Mouse (Mus musculus) central nervous system, embryonic 18 days (tissue): ENCODE data around the gene Ppp1r3e. TPM values are rescaled to one million over a fixed set of nuclear protein-coding genes. Genes with fewer than 3 reads are reported as not detected.

ENCODE experiments used
- polyA plus RNA-seq: library from polyadenylated mRNA; depleted of rRNA; stranded (reverse); fragments of >200 nt; gene quantifications from 2 replicates; pipeline ENCODE4 v1.2.3, GENCODE M21; 2012; rRNA removed

The Ppp1r3e gene
- polyA plus RNA-seq, result 25.1 and 26.0 TPM in 2 replicates

GRCm38 (mm10) chr14:54877048-54877715 lies at the start of gene Ppp1r3e:
Gene Ppp1r3e, minus strand, starts transcription at chr14:54877550.

GRCm38 (mm10) chr14:54925349-54926342 lies 48.3 kb upstream of the Ppp1r3e start, which contains the start of gene Efs:
Gene Efs, minus strand, starts transcription at chr14:54926126.

GRCm38 (mm10) chr14:54912886-54913285 lies 35.5 kb upstream of the Ppp1r3e start, which contains the start of gene Slc22a17:
Gene Slc22a17, minus strand, starts transcription at chr14:54913132.

GRCm38 (mm10) chr14:54892200-54892599 lies 14.8 kb upstream of the Ppp1r3e start, which contains the start of gene Pabpn1:
Gene Pabpn1, plus strand, starts transcription at chr14:54892500.

GRCm38 (mm10) chr14:54883154-54884021 lies 6.0 kb upstream of the Ppp1r3e start, which contains the start of the genes Bcl2l2 and Gm20521:
Gene Bcl2l2, plus strand, starts transcription at chr14:54883377.
Gene Gm20521, plus strand, starts transcription at chr14:54883441.

GRCm38 (mm10) chr14:54870861-54871260 lies 6.5 kb downstream of the Ppp1r3e start, which contains the start of gene Homez:
Gene Homez, minus strand, starts transcription at chr14:54870961.

Other genes starting within 250 kb of the Ppp1r3e start
- gene Gm17606, start 236.6 kb downstream of the Ppp1r3e start, polyA plus RNA-seq, result not detected in 2 replicates
- 39.6 and 45.5 TPM in 2 replicates for gene Cdh24, start 236.2 kb downstream of the Ppp1r3e start, polyA plus RNA-seq
- 63.9 and 64.6 TPM in 2 replicates for gene 1700123O20Rik, start 191.3 kb downstream of the Ppp1r3e start, polyA plus RNA-seq
- 225 and 264 TPM in 2 replicates for gene Acin1, start 190.6 kb downstream of the Ppp1r3e start, polyA plus RNA-seq
- gene Gm29776, start 178.7 kb downstream of the Ppp1r3e start, polyA plus RNA-seq, result 0.10 and 0.12 TPM in 2 replicates
- 0.06 and 0.11 TPM in 2 replicates for gene Cebpe, start 165.4 kb downstream of the Ppp1r3e start, polyA plus RNA-seq
- 14.4 and 15.7 TPM in 2 replicates for gene Slc7a8, start 95.6 kb downstream of the Ppp1r3e start, polyA plus RNA-seq
- gene Rnf212b, start 63.4 kb downstream of the Ppp1r3e start, polyA plus RNA-seq, result 0.08 TPM in 1 of 2 replicates, not detected in the other
- 6.2 and 8.5 TPM in 2 replicates for gene Homez, start 6.6 kb downstream of the Ppp1r3e start, polyA plus RNA-seq
- gene Bcl2l2, start 5.8 kb upstream of the Ppp1r3e start, polyA plus RNA-seq, result 44.3 and 49.5 TPM in 2 replicates
- 0.26 and 0.39 TPM in 2 replicates for gene Gm20521, start 5.9 kb upstream of the Ppp1r3e start, polyA plus RNA-seq
- 602 and 626 TPM in 2 replicates for gene Pabpn1, start 14.9 kb upstream of the Ppp1r3e start, polyA plus RNA-seq
- 621 and 624 TPM in 2 replicates for gene Slc22a17, start 35.6 kb upstream of the Ppp1r3e start, polyA plus RNA-seq
- 18.4 and 20.5 TPM in 2 replicates for gene Efs, start 48.6 kb upstream of the Ppp1r3e start, polyA plus RNA-seq
- 0.17 and 0.33 TPM in 2 replicates for gene Il25, start 55.1 kb upstream of the Ppp1r3e start, polyA plus RNA-seq
- gene Cmtm5, start 58.7 kb upstream of the Ppp1r3e start, polyA plus RNA-seq, result 13.8 and 16.4 TPM in 2 replicates
- 0.12 and 0.34 TPM in 2 replicates for gene Myh6, start 89.4 kb upstream of the Ppp1r3e start, polyA plus RNA-seq
- gene Gm17428, start 99.4 kb upstream of the Ppp1r3e start, polyA plus RNA-seq, result not detected in 2 replicates
- gene Myh7, start 117.1 kb upstream of the Ppp1r3e start, polyA plus RNA-seq, result 9.7 and 15.0 TPM in 2 replicates
- 45.2 and 47.4 TPM in 2 replicates for gene Ngdn, start 137.9 kb upstream of the Ppp1r3e start, polyA plus RNA-seq
- 8.5 and 9.9 TPM in 2 replicates for gene Zfhx2, start 214.8 kb upstream of the Ppp1r3e start, polyA plus RNA-seq
- gene Thtpa, start 217.2 kb upstream of the Ppp1r3e start, polyA plus RNA-seq, result 18.8 and 20.8 TPM in 2 replicates
- 20.4 and 21.0 TPM in 2 replicates for gene Ap1g2, start 229.0 kb upstream of the Ppp1r3e start, polyA plus RNA-seq
- gene Jph4, start 239.4 kb upstream of the Ppp1r3e start, polyA plus RNA-seq, result 221 and 240 TPM in 2 replicates